Mouse (Mus musculus): ENCODE results near the gene Stat3. TPM values are rescaled to one million over a fixed set of nuclear protein-coding genes. Genes with fewer than 3 reads are reported as not detected.
A peak's percentile ranks its signal among the peaks of the same experiment; 100 is the strongest.

Stat3 gene
- total RNA-seq, 4 experiments from 2014 or later: 42.9 to 75.3 (median 52.9) TPM

DNA sequence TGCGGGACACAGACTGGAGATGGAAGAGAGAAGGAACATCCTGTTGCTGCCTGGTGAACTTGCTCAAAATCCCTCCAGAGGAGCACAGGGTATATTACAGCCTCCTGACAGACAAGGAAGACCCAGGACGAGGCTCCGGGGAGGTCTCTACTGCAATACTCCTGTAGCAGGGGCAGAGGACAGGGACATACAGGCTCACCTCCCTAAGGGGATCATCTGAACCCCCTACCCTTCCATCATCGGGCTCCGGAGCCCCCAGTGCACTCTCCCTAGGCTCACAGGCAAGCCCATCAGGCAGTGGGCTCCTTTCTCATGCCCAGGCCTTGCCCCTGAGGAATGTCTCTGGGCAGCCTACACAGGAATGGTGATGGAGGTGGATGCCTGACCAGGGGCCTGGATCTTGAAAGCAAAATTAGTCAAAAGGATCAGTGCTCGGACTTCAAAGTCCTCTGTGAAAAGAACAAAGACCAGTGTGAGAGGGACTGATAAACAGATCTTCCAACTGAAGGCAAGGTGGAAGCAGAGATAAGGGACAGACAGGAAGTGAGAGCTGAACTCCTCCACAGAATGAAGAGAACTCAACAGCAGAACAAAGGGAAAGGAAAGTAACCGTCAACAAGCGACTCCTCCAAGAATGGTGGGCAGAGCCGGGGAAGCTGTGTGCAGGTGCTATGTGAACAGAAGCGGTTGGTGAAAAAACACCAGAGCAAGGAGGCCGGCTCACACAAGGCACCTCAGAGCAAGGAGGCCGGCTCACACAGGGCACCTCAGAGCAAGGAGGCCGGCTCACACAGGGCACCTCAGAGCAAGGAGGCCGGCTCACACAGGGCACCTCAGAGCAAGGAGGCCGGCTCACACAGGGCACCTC lies 47.9 kb downstream of the Stat3 start:
- no peak for DNase-seq (ENCODE audit: low spot score in 2 of 2)

- DNase-seq (ENCODE audit: low spot score in 2 of 2): no peak
These were observed 48.9 kb downstream of the Stat3 start for GRCm38 (mm10) chr11:100890481-100890880.

GRCm38 (mm10) chr11:100888348-100888820 lies 51.0 kb downstream of the Stat3 start:
- no peak for DNase-seq (ENCODE audit: low spot score in 2 of 2)

GRCm38 (mm10) chr11:100887764-100888163 lies 51.6 kb downstream of the Stat3 start:
- no peak for DNase-seq (ENCODE audit: low spot score in 2 of 2)

DNA sequence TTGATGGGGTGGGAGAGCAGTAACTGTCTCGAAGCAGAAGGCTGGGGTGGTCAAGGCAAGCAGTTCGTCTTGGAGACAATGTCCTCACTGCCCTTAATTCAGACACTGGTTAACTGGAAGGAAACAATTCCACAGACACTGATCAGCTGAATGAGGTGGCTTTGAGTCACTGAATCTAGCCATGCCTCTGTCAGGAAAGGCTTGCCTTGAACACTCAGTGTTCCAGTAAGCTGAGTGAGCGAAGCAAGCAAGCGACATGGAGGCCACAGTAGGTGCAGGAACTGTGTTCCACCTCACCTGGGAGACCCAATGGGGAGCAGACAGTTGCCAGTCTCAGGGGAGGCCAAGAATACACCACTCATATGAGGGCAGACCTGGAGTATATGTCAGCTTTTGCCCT lies 52.1 kb downstream of the Stat3 start:
- DNase-seq (ENCODE audit: low spot score in 2 of 2): no peak

DNA sequence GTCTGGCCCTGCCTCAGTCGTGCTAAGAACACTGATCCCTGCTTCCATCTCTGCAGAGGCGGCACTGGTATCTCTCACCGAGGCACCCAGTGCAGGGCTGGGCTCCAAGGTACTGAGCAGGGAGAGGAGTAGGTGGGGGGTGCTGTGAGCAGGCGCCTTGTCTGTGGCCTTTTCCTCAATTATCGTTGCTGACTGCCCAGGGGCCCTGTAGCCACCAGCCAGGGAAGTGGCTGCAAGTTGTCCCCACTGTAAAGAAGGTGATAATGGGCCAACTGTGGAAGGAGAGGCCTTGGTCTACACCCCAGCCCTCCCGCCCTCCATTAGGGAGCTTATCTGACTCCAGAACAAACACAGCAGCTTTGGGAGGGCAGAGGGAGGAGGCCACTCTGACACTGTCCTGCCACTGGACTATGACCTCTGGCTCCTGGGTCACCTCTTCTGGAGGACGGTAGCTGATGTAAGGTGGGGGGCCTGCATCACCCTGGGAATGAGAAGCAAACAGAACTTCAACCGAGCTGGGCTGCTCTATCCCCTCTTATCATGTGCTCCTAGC lies 53.1 kb downstream of the Stat3 start:
- no peak for DNase-seq (ENCODE audit: low spot score in 2 of 2)

- no peak for DNase-seq (ENCODE audit: low spot score in 2 of 2)
These were observed 53.9 kb downstream of the Stat3 start for GRCm38 (mm10) chr11:100885472-100885871.

GRCm38 (mm10) chr11:100883640-100884039 lies 55.7 kb downstream of the Stat3 start:
- no peak for DNase-seq (ENCODE audit: low spot score in 2 of 2)

DNA sequence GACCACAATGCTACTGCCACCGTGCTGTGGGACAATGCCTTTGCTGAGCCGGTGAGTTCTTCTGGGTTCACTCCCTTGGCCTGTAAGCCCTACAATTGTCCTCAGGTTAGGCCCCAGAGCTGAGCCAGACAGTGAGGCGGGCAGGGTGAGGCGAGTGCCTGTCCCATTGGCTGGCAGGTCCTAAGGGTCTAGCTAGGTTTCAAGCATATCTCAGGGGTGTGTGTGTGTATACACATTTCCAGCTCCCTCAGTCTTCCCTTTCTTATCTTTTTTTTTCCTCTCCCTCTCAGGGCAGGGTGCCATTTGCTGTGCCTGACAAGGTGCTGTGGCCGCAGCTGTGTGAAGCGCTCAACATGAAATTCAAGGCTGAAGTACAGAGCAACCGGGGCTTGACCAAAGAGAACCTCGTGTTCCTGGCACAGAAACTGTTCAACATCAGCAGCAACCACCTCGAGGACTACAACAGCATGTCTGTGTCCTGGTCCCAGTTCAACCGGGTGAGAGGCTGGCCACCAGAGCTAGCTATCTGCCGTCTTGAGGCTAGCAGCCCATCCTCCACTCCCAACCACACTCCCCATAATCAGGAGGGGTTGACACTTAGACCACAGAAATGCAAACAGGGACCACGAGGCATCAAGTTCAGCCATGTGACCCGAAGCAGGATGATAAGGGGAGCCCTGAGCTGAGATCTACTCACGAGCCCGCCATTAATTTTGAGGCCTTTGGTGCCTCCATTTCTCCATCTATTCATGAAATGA lies 59.8 kb downstream of the Stat3 start:
- no peak for DNase-seq (ENCODE audit: low spot score in 2 of 2)

DNA sequence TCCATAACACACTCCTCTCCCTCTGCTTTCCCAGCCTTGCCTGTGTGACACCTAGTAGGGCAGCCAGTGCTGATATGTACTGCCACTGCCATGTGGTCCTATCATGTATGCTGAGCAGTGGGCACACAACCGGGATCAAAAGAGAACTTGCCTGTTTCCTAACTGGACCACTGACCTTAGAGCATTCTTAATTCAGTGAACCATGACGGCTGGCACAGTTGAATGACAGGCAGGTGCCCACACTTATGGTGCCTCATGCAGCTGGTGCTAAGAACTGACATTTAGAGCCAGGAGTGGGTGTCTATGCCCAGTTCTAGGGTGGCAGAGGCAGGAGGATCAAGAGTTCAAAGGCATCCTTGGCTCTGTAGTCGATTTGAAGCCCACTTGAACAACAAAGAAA lies 63.6 kb downstream of the Stat3 start:
- DNase-seq (ENCODE audit: low spot score in 2 of 2): no peak

GRCm38 (mm10) chr11:100870968-100871350 lies 68.4 kb downstream of the Stat3 start:
- no peak for DNase-seq (ENCODE audit: low spot score in 2 of 2)

DNA sequence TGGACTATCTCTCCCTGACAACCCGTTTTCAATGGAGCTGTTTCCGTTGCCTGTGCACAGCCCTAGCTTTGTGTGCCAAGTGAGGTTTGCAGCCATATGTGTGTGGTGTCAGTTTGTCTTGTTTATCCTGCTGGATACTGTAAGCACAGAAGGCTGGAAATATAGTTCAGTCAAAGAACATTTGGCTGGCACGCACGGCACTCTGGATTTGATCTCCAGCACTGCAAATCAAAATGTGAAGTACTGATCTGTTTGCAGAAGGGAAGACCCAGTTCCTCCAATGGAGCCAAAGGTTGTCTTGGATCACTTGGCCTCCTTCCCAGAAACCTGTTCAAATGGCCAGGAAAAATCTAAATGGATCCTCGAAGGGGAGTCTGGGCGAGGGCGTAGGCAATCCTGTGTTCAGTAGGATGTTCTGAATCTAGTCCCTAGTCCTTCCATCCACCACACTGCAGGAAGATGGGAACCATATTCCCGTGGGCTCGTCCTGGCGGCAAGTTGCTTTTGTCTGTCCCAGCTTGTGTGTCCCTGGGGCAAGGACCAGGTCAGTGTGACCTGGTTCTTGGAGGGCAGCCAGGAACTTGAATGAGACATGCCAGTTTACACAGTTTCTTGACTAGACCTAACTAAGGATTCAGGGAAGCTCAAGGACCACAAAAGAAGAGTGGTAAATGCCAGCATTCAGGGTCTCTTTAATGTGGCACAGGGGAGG lies 68.9 kb downstream of the Stat3 start:
- peak; percentile 51 to 73 for DNase-seq (ENCODE audit: low spot score in 2 of 2)

DNA sequence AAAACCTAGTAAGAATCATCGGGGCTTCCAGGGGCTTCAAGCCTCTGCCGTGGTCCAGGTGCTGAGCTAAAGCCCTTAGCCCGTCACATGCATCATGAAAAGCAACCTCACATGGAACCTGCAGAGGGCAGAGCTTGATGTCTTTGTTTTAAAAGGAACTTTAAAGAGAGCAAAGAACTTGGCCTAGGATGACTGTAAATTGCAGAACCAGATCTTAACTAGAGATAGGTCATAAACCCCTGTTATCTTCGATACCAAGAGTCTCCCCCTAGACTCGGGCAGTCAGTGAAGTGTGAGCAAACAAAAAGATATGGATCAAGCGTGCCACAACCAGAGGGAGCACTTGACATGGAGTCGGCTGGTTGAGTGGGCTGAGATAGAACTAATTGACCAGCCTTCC lies 73.7 kb downstream of the Stat3 start:
- DNase-seq (ENCODE audit: low spot score in 2 of 2): no peak

DNA sequence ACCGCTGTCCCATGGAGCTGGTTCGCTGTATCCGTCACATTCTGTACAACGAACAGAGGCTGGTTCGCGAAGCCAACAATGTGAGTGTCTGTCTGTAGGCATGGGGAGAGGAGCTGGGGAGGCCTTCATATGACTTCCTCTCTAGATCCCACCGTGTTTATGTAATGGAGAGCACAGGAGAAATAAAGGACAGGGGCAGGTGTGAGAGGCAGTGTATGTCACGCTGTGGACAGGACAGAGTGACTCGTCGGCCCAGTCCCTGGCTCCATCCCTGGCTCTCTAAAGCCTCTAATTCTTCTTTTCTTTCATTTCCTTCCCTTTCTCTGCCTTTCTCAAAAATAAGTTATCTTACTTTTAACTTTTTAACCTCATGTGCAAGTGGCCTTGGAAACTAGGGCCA lies 76.2 kb downstream of the Stat3 start:
- no peak for DNase-seq (ENCODE audit: low spot score in 2 of 2)

- no peak for DNase-seq (ENCODE audit: low spot score in 2 of 2)
These were observed 77.5 kb downstream of the Stat3 start for GRCm38 (mm10) chr11:100861836-100862235.

DNA sequence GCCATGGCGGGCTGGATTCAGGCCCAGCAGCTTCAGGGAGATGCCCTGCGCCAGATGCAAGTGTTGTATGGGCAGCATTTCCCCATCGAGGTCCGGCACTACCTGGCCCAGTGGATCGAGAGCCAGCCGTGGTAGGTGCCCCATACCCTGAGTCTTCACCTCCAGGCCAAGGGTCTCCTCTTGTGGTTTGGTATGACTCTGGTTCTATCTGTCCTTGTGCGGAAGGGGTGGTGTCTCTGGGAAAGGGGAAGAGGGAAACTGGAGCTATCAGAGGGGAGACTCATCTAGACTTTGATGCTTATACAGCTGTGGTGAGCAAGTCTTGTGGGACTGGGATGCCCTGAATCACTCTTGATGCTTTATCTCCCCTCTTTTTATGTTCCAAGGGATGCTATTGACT lies 78.0 kb downstream of the Stat3 start:
- no peak for DNase-seq (ENCODE audit: low spot score in 2 of 2)

DNA sequence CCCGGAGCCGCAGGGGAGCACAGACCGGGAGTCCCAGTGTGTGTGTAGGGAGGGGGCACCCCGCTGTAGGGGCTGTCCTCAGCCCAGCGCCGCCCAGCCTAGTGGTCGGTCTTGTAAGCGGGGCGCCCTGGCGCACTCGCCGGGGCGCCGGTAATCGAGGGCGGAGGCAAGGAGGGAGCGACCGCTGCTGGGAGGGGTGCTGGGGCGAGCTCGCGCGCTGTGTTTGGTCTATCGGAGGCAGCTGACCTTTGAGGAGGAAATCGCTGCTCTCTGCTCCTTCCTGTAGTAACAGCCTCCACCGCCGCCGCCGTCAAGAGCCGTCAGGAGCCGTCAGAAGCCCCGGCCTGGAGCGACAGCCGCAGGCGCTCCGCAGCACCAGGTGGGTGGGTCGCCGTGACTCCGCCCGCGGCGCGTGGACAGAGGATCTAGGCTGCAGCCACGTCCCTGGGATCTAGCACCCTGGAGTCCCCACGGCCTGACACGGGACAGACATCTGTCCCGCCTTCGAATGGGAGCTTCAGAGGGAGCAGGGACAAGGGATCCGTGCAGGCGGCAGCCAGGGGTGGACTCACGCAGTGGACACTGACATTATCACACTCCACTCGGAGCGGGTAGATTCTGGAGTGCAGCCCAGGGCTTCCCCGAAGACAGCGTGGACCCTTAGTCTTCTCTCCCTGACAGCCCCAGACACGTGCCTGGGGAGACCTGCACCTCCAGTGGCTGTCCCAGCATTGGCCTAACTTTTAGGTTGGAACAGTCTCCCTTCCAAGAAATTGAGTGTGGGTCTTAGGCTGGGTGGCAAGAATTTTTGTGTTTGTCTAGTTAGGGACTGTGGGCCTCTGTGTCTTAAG lies 78.9 kb downstream of the Stat3 start:
- peak in 1 of 2 experiments; percentile 14 for DNase-seq (ENCODE audit: low spot score in 2 of 2)

DNA sequence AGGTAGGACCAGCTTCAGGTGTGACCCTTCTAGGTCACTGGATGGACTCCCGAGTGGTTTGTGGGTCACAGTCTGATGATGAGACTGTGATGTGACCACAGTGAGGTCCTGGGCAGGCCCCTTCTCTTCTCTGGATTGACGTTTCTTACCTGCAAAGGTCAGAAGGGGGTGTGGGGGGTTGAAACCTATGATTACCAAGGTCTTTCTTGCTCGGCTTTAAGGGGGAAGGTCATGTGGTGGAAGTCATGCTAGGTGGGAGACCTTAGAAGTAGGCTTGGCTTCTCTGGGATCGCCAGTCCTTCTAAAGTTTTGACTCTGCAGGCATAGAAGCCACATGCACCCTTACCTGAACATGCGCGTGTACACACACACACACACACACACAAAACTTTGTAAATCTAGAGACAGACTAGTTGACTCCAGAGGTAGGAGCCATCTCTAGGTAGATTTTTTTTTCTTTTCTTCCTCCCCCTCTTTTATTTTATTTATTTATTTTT lies 79.7 kb downstream of the Stat3 start:
- no peak for DNase-seq (ENCODE audit: low spot score in 2 of 2)

GRCm38 (mm10) chr11:100858935-100859578 lies 80.3 kb downstream of the Stat3 start, which contains the start of gene Stat5a:
Stat5a (plus strand) TSS chr11:100859351.
- DNase-seq (ENCODE audit: low spot score in 2 of 2): peak; percentile 38 to 53

DNA sequence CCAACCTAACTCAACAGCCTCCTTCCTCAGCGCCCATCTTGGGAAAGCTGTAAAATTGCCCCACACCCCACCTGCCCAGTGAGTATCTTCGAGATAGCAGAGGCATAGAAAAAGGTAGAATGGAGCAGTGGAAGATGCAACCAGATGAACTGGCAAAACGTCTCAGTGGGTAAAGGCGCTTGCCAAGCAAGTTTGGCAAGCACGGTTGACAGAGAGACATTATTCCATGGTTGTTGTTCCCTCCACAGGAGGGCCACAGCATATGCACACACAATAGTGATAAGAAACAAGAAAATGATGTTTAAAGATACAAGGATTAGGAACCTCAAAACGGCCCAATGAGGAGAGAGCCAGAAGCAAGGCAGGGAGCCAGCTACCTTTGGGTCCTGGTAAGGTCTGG lies 81.4 kb downstream of the Stat3 start:
- no peak for DNase-seq (ENCODE audit: low spot score in 2 of 2)

All from layer of hippocampus, adult 8-10 months (tissue).